Mouse (Mus musculus) neutrophil, adult 5-6 weeks (primary cell): ENCODE measurements at regions not wholly inside any gene's neighbourhood (a gene's known extent, or its start where the extent isn't known, plus 50 kb on each side); places are given as distances from the start of the nearest gene placed in this dataset.

Experiments used
- ATAC-seq: fragments of 151-379, 151-347 bp; 2 replicates; pipeline ENCODE4 v1.8.0; 2017; ENCODE audit warnings: mild to moderate bottlenecking, moderate TSS enrichment; ENCODE audit not compliant: insufficient number of reproducible peaks, poor library complexity, low FRiP score, severe bottlenecking; ENCODE audit errors: extremely low read depth

- ATAC-seq, result no peak
Measured at GRCm38 (mm10) chr6:143592490-143592889, 425.5 kb downstream of the Etnk1 start.

GRCm38 (mm10) chr6:143595486-143595885, 428.5 kb downstream of the Etnk1 start:
- ATAC-seq, result no peak

GRCm38 (mm10) chr6:143597414-143597813, 430.4 kb downstream of the Etnk1 start:
- no peak for ATAC-seq

- no peak for ATAC-seq
Measured at GRCm38 (mm10) chr6:143598916-143599315, 431.9 kb downstream of the Etnk1 start.

GRCm38 (mm10) chr6:143609100-143609499, 442.1 kb downstream of the Etnk1 start:
- peak; percentile 50; the same call in 1 of the 2 replicates for ATAC-seq

GRCm38 (mm10) chr6:143612966-143613365, 445.9 kb downstream of the Etnk1 start:
- no peak for ATAC-seq

GRCm38 (mm10) chr6:143614431-143614987, 447.5 kb downstream of the Etnk1 start:
- no peak for ATAC-seq

- ATAC-seq, result no peak
Measured at GRCm38 (mm10) chr6:143615361-143615760, 448.3 kb downstream of the Etnk1 start.

GRCm38 (mm10) chr6:143616386-143616785, 449.4 kb downstream of the Etnk1 start:
- ATAC-seq, result no peak

GRCm38 (mm10) chr6:143618558-143618957, 451.5 kb downstream of the Etnk1 start:
- no peak for ATAC-seq

- ATAC-seq, result no peak
Measured at GRCm38 (mm10) chr6:143620583-143620982, 453.6 kb downstream of the Etnk1 start.

GRCm38 (mm10) chr6:143622161-143622560, 455.1 kb downstream of the Etnk1 start:
- no peak for ATAC-seq

GRCm38 (mm10) chr6:143624901-143625300, 457.9 kb downstream of the Etnk1 start:
- no peak for ATAC-seq

- ATAC-seq, result no peak
Measured at GRCm38 (mm10) chr6:143631581-143631980, 464.6 kb downstream of the Etnk1 start.

GRCm38 (mm10) chr6:143633710-143634109, 466.7 kb downstream of the Etnk1 start:
- no peak for ATAC-seq

GRCm38 (mm10) chr6:143634334-143634733, 467.3 kb downstream of the Etnk1 start:
- no peak for ATAC-seq

GRCm38 (mm10) chr6:143635043-143635442, 468.0 kb downstream of the Etnk1 start:
- ATAC-seq, result no peak

- no peak for ATAC-seq
Measured at GRCm38 (mm10) chr6:143640652-143641051, 473.6 kb downstream of the Etnk1 start.

GRCm38 (mm10) chr6:143642052-143642451, 475.0 kb downstream of the Etnk1 start:
- ATAC-seq, result no peak

GRCm38 (mm10) chr6:143645989-143646388, 479.0 kb downstream of the Etnk1 start:
- no peak for ATAC-seq

GRCm38 (mm10) chr6:143648501-143648900, 481.5 kb downstream of the Etnk1 start:
- ATAC-seq, result no peak
